Comparison of ENCODE assay signal across 25 mouse cellular contexts in genomic region chr3:103535207-103535606, GRCm38 (mm10). TPM values are rescaled to one million over a fixed set of nuclear protein-coding genes. Genes with fewer than 3 reads are reported as not detected.
DNase-seq lines count a peak whose midpoint lies in the region; ATAC-seq and TF ChIP-seq lines count a peak whose summit lies in the region.
"Had no signal": no experiment of that assay in that cellular context is flagged by ENCODE, and none has a peak within 500 bp of the region (broad histone marks: within the 10 kb centered on the region; RNA-seq: fewer than 3 reads in every experiment).

No protein-coding gene starts in this region.

- no peaks in the 10 kb centered on the region for H3K27me3 ChIP-seq in forebrain, postnatal 0 days (ENCODE audit: insufficient read depth, low read length)
- peaks cover 21% of the 10 kb centered on the region; the same call in 1 of the 2 replicates for H3K27me3 ChIP-seq in forebrain, embryonic 10.5 days (ENCODE audit: poor library complexity, severe bottlenecking)
- H3K27me3 ChIP-seq: embryonic facial prominence, embryonic 12.5 days; Patski had no signal

- TF ChIP-seq CTCF in forebrain, postnatal 0 days (IDR thresholded peaks at IDR 0.05; ENCODE audit: low read depth), result no peak

- H3K9ac ChIP-seq in forebrain, postnatal 0 days, result no peak overlapping the region
- H3K9ac ChIP-seq: embryonic facial prominence, embryonic 12.5 days; forebrain, embryonic 12.5 days had no signal

- peak overlapping the region; percentile 22; the same call in 1 of the 2 replicates for H3K27ac ChIP-seq in forebrain, postnatal 0 days (ENCODE audit: low read depth, low read length)
- H3K27ac ChIP-seq in forebrain, embryonic 10.5 days, result no peak overlapping the region
- H3K27ac ChIP-seq: embryonic facial prominence, embryonic 10.5 days; embryonic facial prominence, embryonic 12.5 days; forebrain, embryonic 12.5 days had no signal

- no peak overlapping the region for H3K4me3 ChIP-seq in forebrain, postnatal 0 days (ENCODE audit: low read depth, low read length)
- H3K4me3 ChIP-seq in forebrain, embryonic 10.5 days, result no peak overlapping the region
- H3K4me3 ChIP-seq: embryonic facial prominence, embryonic 10.5 days; embryonic facial prominence, embryonic 12.5 days; forebrain, embryonic 12.5 days had no signal

- WGBS in forebrain, postnatal 0 days, result 34% methylated on average over 5 of the region's 5 CpGs
- 66% methylated on average over 5 of the region's 5 CpGs for WGBS in forebrain, embryonic 10.5 days

- H3K9me3 ChIP-seq in forebrain, postnatal 0 days (ENCODE audit: low read length), result no peaks in the 10 kb centered on the region
- no peaks in the 10 kb centered on the region for H3K9me3 ChIP-seq in forebrain, embryonic 10.5 days
- H3K9me3 ChIP-seq: embryonic facial prominence, embryonic 10.5 days; embryonic facial prominence, embryonic 12.5 days; forebrain, embryonic 12.5 days; G1E had no signal

- ATAC-seq in forebrain, postnatal 0 days, result peak; percentile 74
- ATAC-seq: activated CD4-positive, CD25-positive, alpha-beta regulatory T cell, adult 4 months; forebrain, embryonic 16.5 days; Patski had no signal

- H3K4me2 ChIP-seq in forebrain, postnatal 0 days (ENCODE audit: low read depth), result no peak overlapping the region
- H3K4me2 ChIP-seq: embryonic facial prominence, embryonic 12.5 days; forebrain, embryonic 12.5 days had no signal

- H3K36me3 ChIP-seq in forebrain, postnatal 0 days (ENCODE audit: insufficient read depth), result no peaks in the 10 kb centered on the region
- no peaks in the 10 kb centered on the region for H3K36me3 ChIP-seq in forebrain, embryonic 10.5 days (replicated peaks)
- H3K36me3 ChIP-seq: embryonic facial prominence, embryonic 10.5 days; embryonic facial prominence, embryonic 12.5 days; forebrain, embryonic 12.5 days; G1E had no signal

- H3K4me1 ChIP-seq in forebrain, postnatal 0 days (ENCODE audit: insufficient read depth), result no peaks in the 10 kb centered on the region
- peaks cover 18% of the 10 kb centered on the region for H3K4me1 ChIP-seq in forebrain, embryonic 10.5 days
- H3K4me1 ChIP-seq: embryonic facial prominence, embryonic 12.5 days had no signal

- peak; percentile 35 for DNase-seq in forebrain, postnatal 0 days
- no peak for DNase-seq in forebrain, embryonic 10.5 days (ENCODE audit: extremely low spot score, low spot score)
- peak; percentile 74 for DNase-seq in retina, postnatal 1 day
- DNase-seq in retina, embryonic 14.5 days (ENCODE audit: low spot score), result no peak
- peak; percentile 58 for DNase-seq in brain, adult 2 months (ENCODE audit: low read depth, low spot score)
- DNase-seq in telencephalon, adult 2 months (ENCODE audit: low read depth, low spot score), result peak; percentile 28
- no peak for DNase-seq in layer of hippocampus, postnatal 25 days (ENCODE audit: extremely low spot score in 1 of 2, low spot score in 1 of 2)
- DNase-seq in cerebellum, adult 11-12 months, result no peak
- DNase-seq: adrenal gland, adult 8-10 months; adrenal gland, postnatal 14 days; adrenal gland, postnatal 36 days; cerebellum, adult 11 months; cerebellum, adult 2 months; cerebellum, adult 9-10 months; cerebellum, postnatal 10 days; cerebellum, postnatal 25 days had no signal

RNA-seq across cellular contexts. Expression of gene Syt6, which starts 39.8 kb away (rescaled TPM):
- 43.3 and 44.2 TPM in 2 replicates for total RNA-seq in forebrain, postnatal 0 days (2014; rRNA removed)
- polyA plus RNA-seq in forebrain, postnatal 0 days (2015; fragmentation: Nextera tagmentation; extraction: Ambion mirVana), result 21.0 and 22.2 TPM in 2 replicates
- polyA plus RNA-seq in forebrain, embryonic 10.5 days (2016; fragmentation: Nextera tagmentation; extraction: Ambion mirVana), result 0.22 and 0.33 TPM in 2 replicates
- 1 to 10 TPM; 6.6 to 7.0 TPM for total RNA-seq in layer of hippocampus, postnatal 25 days (2021)
- total RNA-seq: adrenal gland, adult 18-20 months; adrenal gland, adult 8-10 months; adrenal gland, postnatal 14 days; adrenal gland, postnatal 36 days had no signal
- polyA plus RNA-seq: activated CD4-positive, CD25-positive, alpha-beta regulatory T cell, adult 4 months; C2C12; G1E; Patski had no signal

Comparison
In these comparisons a context has a peak if more than half of its experiments do, and no peak if none do; other contexts are left out.
1. DNase-seq: peak in forebrain, postnatal 0 days (single experiment), retina, postnatal 1 day (single experiment), brain, adult 2 months (single experiment) and telencephalon, adult 2 months (single experiment); none in forebrain, embryonic 10.5 days (single experiment), retina, embryonic 14.5 days (single experiment), layer of hippocampus, postnatal 25 days (0 of 2) and cerebellum, adult 11-12 months (single experiment).